Mouse (Mus musculus): ENCODE results near the gene Maz. TPM values are rescaled to one million over a fixed set of nuclear protein-coding genes. Genes with fewer than 3 reads are reported as not detected.

The Maz gene
- 10 to 100 TPM; 14.5 to 18.4 TPM for polyA plus RNA-seq (2017; shearing (Covaris generic))

DNA sequence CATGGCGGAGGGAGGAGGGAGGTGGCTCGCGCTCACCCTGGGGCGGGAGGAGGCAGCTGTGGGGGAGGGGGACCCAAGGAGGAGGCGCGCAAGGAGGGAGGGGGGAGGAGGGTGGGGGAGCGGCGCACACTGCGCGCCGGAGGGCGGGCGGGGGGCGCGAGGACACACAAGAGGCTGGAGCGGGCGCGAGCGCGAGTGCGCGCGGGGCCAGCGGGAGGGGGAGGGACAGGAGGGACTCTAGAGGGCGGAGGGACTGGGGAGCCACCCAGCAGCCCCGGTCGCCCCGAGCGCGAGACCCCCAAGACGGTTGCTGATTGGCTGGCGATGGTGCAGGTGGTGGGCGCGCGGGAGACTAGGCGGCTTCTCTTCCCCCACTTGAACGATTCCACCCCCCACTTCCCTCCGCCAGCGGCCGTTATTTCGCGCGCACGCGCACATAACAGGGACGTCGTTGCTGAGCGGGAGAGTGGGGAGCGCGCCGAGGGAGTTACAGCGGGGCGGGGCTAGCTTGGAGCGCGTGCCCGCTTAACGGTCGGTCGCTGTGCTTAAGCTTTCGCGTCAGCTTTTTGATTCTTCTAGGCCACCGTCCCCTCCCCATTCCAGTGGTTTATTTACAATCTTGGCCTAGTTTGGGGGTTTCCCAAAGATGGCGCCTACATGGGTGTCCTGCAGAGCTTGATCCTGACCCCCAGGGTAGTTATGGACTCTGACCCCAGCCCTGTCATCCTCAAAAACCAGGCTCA, at the start of gene Maz:
Gene Maz (minus strand): TSS at position 54 of the 743 bp plus-strand sequence.
- peak; percentile 76 for ATAC-seq

DNA sequence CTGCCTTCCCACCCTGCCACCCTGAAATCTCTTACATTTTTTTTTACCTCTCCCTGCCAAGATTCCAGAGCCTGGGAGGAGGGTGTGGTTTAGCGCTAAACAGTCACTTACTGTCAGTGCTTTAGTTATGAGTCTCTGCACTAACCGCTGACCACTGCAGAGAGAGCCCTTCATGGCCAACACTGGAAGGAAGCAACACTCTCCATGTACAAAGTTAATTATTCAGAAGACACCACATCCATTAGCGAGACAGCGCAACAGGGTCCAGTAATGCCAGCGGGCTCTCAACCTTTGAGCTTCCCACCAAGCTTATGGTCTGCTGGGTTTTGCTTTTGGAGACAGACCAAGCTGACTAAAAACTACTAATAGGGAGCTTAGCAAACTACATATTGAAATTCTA, 49.4 kb upstream of the Maz start:
- no peak for ATAC-seq

DNA sequence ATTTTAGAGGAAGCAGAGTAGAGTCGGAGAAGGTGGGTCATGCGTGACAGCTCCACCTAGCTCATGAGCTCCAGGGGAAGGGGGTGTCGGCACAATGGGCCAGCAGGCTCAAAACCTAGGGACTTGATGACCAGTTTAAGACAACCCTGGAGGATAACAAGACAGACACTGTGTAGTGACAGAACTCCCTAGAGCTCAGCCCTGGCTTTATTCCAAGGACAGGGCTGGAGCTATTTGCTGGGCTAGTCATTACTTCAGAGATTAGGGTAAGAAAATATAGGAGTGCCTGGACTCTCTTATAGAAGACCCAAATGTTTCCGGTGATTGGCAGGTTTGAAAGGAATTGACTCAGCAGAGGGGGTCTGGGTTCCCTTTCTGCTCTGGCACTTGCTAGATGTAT, 46.4 kb upstream of the Maz start:
- no peak for ATAC-seq

DNA sequence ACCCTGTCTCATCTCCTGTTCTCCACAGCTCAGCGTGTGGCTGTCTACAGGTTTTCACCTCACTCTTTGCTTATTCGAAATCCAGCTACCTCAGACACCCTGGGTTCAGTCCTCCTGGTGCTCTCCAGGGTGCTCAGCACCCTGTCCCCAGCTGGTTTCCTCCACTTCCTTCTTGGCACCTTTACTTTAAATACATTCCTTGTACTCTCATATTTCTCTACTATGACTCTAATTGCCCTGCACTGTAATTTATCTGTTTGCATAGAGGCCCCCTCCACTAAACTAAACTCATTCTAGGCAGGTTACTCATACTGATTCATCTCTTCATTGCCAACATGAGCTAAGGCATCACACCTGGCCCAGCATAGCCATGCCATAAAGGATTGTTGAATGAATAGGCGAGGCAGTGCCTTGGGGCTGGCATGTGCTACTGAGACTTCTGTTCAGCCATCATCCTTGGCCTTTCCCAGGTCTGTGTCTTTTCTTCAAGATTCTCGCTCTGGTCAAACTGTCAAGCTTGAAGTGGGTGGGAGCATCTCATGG, 44.1 kb upstream of the Maz start:
- ATAC-seq = no peak

DNA sequence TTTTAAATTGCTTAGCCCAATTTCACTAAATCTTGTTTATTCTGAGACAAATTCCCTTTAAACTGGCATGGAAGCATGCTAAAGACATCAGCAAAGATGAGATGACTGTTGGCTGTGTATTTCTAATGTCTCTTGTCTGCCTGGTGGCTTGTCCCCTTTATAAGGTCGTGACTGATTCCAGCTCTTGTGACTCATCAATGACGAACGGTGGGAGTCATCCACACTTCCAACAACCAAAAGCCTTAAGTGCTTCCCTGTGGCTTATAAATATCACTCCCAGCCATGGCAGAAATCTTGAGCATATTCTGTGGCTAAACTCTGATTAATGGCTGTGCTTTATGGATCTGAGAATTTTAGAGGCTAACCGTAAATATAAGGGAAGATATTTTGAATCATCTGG, 39.5 kb upstream of the Maz start:
- ATAC-seq = no peak

DNA sequence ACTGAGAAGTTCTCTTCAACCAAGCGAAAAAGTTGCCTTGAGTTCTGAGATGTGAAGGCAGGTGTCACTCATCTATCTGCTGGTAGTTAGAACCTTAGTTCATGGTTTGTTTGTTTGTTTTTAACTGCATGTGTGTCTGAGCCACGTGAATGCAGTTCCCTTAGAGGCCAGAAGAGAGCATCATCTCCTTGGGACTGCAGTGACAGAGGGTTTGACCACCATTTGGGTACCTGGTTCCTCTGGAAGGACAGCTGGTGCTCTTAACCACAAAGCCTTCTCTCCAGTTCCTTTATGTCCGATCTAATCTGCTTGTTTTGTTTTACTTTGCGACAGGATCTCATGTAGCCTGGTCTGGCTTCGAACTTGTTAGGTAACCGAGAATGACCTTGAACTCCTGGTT, 38.7 kb upstream of the Maz start:
- ATAC-seq = no peak

DNA sequence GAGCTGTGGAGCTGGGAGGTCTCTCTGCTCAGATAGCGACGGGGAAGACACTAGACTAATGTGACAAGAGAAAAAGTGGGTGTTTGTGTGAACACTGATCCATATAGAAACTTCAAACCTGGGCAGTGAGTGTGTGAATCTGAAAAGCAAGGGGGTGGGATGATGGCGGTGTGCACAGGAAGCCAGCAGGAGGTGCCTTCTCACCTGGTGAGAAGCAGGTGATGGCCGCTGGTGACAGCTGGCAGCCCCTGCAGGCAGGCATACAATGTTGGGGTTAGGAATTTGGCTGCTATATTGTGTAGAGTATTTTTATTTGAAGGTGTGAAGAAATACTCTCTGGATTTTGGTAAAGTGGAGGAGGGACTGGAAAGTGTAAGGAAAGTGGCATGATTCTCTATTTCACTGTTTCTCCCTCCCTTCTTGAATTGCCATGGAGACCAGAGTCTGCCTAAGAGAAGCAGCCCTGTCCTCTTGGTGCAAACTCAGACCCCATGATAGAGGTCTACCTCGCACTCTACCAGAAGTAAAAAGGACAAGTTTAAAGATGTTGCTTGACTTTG, 28.3 kb upstream of the Maz start:
- no peak for ATAC-seq

DNA sequence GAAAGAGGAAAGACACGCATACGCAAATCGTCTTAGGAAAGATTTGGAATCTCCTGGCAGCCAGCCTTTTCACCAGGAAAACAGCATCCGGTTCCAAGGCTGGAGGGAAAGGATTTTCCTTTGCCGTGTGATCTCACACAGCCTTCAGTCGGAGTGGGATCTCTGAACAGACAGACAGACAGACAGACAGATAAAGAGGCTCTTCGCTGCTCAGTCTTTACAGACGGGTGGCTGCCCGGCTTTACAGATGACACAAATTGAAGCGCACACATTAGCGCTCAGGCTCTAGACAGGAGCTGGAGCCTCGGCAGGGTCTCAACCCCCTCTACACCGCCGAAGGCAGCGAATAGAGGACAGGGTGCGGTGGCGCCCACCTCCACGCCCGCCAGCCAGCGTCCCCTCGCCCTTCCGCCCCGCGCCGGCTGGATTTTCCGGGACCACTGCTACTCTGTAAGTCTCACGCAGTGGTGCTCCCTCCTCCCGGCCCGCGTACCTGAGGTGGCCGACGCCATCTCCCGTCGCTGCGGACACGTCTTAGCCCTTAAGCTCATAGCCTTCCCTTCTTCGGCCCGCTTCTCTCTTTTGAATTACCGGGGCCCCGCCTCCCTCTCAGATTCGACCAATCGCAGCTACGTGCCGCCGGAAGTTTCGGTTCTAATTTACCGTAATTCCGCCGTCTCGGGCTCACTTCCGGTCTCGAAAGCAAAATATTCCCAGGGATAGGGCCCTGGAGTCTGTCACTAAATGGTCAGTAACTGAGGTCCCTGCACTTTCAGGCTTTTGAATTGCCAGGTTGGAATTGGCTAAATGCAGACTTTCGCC, 15.2 kb upstream of the Maz start, which contains the start of gene Kif22:
Gene Kif22 (minus strand): TSS at position 621 of the 822 bp plus-strand sequence.
- peak; percentile 99 for ATAC-seq

DNA sequence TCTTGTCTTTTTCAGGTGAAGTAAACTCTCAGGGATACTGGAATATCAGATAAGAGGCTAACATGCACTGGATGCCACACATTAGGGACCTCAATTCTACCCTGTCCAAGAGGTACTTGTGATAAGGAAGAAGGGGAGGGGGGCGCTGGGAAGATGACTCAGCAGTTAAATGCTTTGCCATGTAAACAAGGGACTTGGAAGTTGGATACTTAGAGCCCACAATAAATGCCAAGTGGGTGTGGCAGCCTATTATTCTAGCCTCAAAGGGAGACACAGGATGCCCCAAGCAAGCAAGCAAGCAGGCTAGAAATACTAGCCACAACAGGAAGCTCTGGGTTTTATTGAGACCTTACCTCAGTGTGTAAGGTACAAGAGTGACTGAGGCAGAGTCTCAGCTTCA, 4.4 kb upstream of the Maz start:
- ATAC-seq = peak; percentile 40

DNA sequence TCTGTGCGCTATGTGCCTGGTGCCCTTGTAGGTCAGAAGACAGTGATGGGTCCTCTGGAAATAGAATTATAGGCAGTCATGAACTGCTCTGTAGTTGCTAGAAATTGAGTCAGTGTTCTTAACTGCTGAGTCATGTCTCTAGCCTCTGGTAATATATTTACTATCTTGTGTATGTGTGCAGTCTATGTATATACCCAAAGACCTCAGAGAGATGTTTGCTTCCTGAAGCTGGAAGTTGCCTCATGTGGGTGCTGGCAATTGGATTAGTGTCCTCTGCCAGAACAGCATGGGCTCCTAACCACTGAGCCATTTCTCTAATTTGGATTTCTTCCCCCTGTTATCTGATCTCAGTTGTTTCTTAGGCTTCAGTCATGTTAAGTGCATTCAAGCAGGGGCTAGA, 3.3 kb upstream of the Maz start:
- ATAC-seq = no peak

DNA sequence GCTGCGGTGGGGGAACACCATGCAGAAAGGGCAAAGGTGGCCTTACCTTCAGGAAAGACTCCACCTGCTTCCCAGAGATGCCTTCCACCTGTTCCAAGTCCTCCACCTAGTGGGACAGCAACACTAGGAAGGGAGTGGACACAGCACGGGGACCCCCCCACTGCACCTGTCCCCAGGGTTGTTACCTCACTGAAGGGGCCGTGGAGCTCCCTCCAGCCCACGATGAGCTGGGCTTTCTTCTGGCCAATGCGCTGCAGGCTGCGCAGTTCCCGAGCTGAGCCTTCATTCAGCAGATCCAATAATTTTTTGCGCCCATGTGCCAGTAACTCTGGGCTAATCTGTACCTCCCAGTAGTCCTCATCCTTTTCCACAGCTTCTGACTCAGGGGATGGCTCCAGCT, 1.0 kb upstream of the Maz start:
- ATAC-seq = no peak

DNA sequence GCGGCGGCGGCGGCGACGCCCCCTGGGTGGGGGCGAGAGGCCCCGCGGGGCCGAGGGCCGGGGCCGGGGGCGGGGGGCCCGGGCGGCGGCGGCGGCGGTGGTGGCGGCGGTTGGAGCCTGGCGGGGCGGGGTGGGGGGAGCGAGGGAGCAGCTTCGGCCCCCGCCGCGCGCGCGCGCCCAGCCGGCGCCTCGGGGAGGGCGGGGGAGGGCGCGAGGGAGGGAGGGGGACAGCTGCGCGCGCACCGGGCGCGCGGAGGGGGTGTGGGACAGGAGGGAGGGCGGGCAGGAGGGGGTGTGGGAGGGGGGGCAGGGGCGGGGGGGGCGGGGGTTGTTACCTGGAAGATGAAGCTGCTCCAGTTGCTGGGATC, 237 bp downstream of the Maz start:
- no peak for ATAC-seq

DNA sequence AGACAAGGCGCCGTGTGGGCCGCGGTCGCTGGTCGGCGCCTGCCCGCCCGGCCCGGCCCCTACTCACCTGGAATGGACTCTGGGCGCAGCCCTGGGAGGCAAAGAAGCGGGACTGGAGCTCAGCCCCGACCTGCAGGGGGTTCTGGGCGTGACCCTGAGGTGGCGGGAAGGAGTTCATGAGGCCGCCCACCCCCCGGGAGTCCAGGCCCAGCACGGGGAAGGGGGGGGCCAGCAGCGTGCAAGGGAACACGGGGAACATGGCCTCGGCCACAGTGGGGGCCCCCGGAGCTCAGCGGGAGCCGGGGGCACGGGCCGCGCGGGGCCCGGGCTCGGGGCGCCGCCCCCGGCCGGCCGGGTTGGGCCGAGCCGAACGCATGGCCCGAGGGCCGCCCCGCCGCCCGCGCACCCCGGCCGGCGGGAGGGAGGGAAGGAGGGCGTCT, 656 bp downstream of the Maz start:
- ATAC-seq = no peak

DNA sequence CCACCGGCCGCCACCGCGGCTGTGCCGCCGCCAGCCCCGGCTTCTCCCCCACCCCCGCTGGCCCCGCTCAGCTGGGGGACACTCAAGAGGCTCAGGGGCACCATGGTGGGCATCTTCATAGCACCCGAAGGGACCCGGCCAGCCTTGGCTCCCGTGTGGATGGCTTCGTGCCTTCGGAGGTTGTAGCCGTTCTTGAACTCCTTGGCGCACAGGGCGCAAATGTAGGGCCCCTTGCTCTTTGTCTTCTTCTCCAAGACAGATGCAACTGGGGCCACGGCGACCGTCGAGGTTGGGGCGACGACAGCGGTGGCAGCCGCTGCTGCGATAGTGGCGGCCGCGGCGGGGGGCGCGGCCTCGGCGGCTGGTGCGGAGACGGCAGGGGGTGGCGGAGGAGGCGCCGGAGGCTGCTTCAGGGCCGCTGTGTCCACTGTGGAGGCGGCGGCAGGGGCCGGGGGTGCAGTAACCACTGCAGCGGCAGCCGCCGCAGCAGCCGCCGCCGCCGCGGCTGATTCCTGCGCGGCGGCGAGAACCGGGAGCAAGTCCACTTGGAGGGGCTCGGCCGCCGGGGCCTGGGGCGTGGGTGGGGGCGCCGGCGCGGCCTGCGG, 1.2 kb downstream of the Maz start:
- ATAC-seq = no peak

DNA sequence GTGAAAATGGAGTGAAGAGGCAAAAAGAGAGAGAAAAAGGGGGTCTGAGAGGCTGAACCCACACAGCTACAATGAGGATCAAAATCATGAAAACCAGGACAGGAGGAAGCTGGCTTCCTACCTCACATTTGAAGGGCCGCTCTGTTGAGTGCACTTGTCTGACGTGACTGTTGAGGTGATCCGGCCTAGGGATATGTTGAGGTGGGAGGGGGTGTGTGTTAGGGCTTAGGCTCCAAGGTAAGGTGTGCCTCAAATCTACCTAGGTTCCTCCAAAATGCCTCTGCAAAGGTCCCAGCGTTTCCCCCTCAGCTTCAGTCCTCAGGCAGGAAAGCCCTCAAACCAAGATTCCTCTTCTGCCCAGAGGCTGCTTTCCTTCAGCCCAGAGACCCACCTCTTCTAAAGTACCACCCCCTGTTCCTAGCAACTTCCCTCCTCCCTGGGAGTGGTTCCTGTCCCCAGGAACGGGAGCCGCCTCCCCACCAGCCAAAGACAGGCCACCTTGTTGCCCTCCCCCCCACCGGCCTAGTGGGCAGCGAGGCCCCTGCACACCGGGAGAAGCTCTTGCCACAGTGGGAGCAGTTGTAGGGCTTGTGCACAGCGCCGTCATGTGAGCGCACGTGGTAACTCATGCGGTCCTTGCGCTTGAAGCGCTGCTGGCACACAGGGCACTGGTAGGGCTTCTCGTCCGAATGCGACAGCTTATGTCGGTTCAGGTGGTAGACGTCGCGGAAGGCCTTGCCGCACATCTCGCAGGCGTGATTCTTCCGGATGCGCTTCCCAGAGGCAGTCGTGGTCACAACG, 1.9 kb downstream of the Maz start:
- peak; percentile 43 for ATAC-seq

DNA sequence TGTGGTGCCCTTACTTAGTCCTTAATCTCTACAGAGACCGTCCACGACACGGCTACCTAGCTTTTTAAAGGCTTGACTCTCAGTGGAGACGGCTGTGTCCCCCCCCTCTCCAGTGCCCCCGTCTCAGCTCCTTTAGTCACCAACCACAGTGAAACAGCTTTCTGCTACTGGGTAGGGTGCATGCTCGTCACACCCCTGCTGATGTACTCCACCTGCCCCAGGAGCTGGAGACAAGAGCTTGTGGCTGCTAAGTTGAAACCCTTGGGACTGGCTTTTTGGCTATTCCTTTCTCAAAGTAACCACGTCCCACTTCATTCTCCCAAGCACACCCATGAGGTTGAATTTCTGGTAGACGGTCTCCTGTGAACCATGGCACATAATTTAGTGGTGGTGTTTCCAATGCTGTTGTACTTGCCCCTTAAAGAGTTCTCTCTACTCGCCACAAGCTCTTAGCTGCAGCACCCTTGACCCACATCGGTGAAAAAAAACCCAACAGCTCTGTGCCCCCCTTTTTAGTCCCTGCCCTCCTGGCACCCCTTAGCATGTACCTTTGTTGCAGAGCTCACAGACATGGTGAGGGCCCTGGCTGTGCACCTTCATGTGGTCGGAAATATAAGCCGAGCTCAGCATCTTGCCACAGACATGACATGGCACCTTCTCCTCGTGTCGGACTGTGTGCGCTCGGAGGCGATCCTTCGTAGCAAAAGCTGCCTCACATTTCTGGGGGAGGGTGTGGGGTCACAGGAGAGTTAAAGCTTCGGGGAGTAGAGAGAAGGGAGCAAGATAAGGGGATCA, 2.7 kb downstream of the Maz start:
- ATAC-seq = no peak

DNA sequence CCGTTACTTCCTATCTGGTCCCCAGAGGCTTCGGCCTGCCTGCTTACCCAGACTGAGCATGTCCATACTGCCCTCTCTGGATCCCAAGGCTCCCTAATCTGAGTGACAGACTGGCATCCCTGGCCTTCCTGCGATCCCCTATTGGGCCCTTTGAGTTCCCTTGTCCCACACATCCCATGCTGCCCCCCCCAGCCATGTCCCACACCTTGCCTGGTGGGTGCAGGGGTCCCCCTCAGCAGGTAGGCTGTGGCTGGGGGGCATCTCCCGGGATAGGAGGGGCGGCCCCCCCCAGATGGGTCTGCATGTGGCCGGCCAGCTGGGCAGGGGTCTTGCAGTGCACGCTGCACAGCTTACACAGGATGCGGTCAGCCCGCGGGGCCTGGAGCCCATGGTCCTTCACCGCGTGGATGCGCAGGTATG, 3.6 kb downstream of the Maz start:
- ATAC-seq = no peak

DNA sequence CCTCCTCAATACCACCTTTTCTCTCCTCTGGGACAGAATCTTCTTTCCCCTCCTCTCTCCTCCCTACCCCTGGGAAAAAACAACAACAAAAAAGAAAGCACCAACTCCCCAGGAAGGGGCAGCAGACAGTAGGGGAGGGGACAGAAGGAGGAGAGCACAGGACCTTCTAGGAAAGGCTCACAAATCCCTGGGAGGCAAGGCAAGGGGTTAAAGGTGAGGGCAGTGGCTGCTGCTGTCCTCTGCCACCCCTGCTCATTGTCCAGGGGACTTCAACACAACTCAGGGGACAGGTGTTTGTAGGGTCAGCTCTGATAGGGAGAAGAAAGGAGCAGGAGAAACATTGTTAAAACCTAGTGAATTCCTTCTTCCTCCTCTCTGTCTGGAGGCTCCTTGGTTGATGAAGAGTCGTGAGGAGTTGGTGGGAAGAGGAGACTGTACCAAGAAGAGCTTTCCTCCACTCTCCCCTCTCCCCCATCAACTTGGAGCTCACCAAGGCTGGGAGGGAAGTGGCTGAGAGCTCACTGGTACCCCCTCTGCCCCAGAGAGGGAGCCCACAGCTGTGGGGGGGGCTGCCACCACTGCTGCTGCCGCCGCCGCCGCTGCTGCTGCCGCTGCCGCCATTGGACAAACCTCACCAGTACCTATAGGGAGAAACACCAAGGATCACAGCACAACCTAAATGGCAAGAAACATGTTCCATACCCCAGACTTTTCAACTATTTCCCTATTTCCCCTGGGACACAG, 4.1 kb downstream of the Maz start:
- no peak for ATAC-seq

DNA sequence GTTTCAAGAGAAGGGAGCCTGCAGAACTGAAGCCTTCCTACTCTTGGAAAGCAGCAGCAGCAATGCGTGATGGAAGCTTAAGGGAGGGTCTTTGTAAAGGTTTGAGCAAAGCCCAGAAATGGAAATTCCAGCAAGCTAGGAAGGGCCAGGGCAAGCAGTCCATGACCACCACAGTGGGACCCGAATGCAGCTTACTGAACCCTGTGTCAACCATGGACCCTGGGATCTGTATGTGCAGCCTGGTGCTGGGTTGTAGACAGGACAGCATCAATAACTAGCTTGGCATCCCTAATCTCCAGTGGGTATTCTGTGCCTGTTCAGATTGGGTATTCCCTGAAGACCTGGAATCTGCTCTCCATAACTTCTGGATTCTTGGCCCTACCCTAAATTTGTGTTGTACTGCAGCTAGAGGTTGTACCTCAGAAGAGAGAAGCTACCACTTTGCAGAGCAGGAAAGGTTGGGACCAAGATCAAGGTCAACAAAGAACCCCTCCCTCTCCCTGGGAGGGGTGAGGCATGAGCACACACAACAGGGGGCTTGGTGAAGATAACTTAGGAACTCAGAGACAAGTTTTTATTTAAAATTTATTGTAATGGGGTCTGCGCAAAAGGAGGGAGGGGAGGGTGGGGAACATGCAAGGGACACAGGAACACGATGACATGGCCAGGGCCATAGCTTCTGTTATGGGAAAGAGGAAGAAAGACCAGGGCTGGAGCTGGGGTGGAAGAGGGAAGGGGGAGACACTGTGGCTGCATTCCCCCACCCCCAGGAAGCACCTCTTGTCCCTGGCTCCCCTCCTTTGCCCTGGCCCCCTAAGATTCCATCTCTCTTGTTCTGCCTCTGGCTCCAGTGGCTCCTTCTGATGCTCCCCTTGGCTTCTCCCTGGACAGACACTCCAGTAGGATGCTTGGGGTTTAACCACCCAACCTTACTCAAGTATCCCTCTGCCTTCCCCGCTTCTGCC, 5.0 kb downstream of the Maz start:
- no peak for ATAC-seq
